Mouse (Mus musculus) cerebellum, adult 2 months (tissue): ENCODE data around the gene Zkscan8. TPM values are rescaled to one million over a fixed set of nuclear protein-coding genes. Genes with fewer than 3 reads are reported as not detected.

Experiments
- DNase-seq, 2 experiments: peaks; one replicate each; pipeline ENCODE4 v3.0.0; 2021
- H3K27ac ChIP-seq: fragments of 200-500 bp; 2 replicates; pipeline ENCODE4 v1.5.1; 2012; ENCODE audit warnings: low read length, control low read depth, inconsistent platforms; ENCODE audit not compliant: insufficient read depth
- H3K27me3 ChIP-seq: fragments of 200-500 bp; 2 replicates; pipeline ENCODE4 v1.6.1; 2012; ENCODE audit warnings: inconsistent platforms, mild to moderate bottlenecking, low read length, moderate library complexity; ENCODE audit not compliant: control insufficient read depth, insufficient read depth
- H3K4me1 ChIP-seq: fragments of 200-500 bp; 2 replicates; pipeline ENCODE4 v1.6.1; 2011; ENCODE audit warnings: low read length; ENCODE audit not compliant: control insufficient read depth, insufficient read depth
- H3K4me3 ChIP-seq: fragments of 200-500 bp; replicated peaks from 2 replicates; pipeline ENCODE3; 2011; ENCODE audit warnings: mild to moderate bottlenecking, low read depth, low read length, control low read depth; ENCODE audit not compliant: insufficient read depth
- CTCF ChIP-seq: fragments of 200-500 bp; IDR thresholded peaks from 2 replicates; pipeline ENCODE4 v1.5.1; 2011; ENCODE audit warnings: low read depth, mild to moderate bottlenecking, control low read depth, low read length, moderate library complexity, borderline replicate concordance; ENCODE audit not compliant: insufficient read depth
- POLR2A ChIP-seq: fragments of 200-500 bp; IDR thresholded peaks from 2 replicates; pipeline ENCODE4 v1.6.1; 2011; ENCODE audit warnings: low read length, control low read depth, borderline replicate concordance; ENCODE audit not compliant: insufficient read depth
- WGBS: fragments of 180-500 bp; shearing (Covaris S2); methylation state at CpG from one replicate; pipeline ENCODE4 v1.1.7; 2018; 5-methylcytosine and 5-hydroxymethylcytosine counted together
- polyA plus RNA-seq: library from polyadenylated mRNA; depleted of rRNA; stranded (reverse); fragments of >200 nt; gene quantifications from 2 replicates; pipeline ENCODE4 v1.2.3, GENCODE M21; 2012; rRNA removed

The Zkscan8 gene
- polyA plus RNA-seq, 1 experiment, result 7.5 TPM

DNA sequence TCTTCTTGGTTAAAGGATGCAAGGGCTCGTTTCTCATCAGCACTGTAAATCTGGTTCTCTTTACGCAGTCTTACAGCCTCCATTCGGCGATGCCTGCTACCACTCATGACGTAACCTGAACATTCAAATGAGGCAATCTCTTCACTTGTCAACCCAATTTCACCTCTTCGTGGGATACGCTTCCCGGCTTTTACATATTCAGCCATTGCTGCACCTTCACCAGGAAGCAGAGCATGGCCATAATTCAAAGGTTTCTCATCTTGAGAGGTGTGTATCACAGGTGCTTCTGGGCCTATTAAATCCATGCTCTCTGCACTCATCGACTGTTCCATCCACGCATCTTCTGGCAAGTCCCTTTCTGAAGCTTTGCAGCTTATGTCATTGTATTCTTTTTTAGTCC, 63.6 kb downstream of the Zkscan8 start:
- Histone ChIP-seq H3K4me3 (no peak overlapping the region), H3K27me3 (no peaks in the 10 kb centered on the region; the same call in 1 of the 2 replicates), H3K4me1 (no peaks in the 10 kb centered on the region), H3K27ac (no peak overlapping the region)
- TF ChIP-seq POLR2A (no peak), CTCF (no peak)
- WGBS, result 90% methylated on average over 10 of the region's 10 CpGs
- no peak for DNase-seq

Other genes starting within 250 kb of the Zkscan8 start
- not detected in 2 replicates for gene Gpx5, start 238.4 kb downstream of the Zkscan8 start, polyA plus RNA-seq
- 0.25 and 0.33 TPM in 2 replicates for gene Gpx6, start 219.0 kb downstream of the Zkscan8 start, polyA plus RNA-seq
- gene Olfr1367, start 184.2 kb downstream of the Zkscan8 start, polyA plus RNA-seq, result not detected in 2 replicates
- 6.5 and 6.7 TPM in 2 replicates for gene Zscan12, start 168.3 kb downstream of the Zkscan8 start, polyA plus RNA-seq
- 45.0 and 47.4 TPM in 2 replicates for gene Zkscan3, start 128.4 kb downstream of the Zkscan8 start, polyA plus RNA-seq
- 2.6 and 2.7 TPM in 2 replicates for gene Pgbd1, start 90.1 kb downstream of the Zkscan8 start, polyA plus RNA-seq
- gene Zscan26, start 77.4 kb downstream of the Zkscan8 start, polyA plus RNA-seq, result 69.3 and 71.9 TPM in 2 replicates
- gene Nkapl, start 62.6 kb downstream of the Zkscan8 start, polyA plus RNA-seq, result 0.44 and 0.54 TPM in 2 replicates
- 3.6 and 4.2 TPM in 2 replicates for gene Zkscan4, start 52.2 kb downstream of the Zkscan8 start, polyA plus RNA-seq
- not detected in 2 replicates for gene Gm10065, start 51.7 kb downstream of the Zkscan8 start, polyA plus RNA-seq
- 1.5 and 1.8 TPM in 2 replicates for gene AK157302, start 35.9 kb downstream of the Zkscan8 start, polyA plus RNA-seq
- 28.3 and 29.8 TPM in 2 replicates for gene Gm11273, start 29.7 kb downstream of the Zkscan8 start, polyA plus RNA-seq
- gene Olfr1366, start 11.7 kb upstream of the Zkscan8 start, polyA plus RNA-seq, result not detected in 2 replicates
- not detected in 2 replicates for gene Olfr1535, start 28.8 kb upstream of the Zkscan8 start, polyA plus RNA-seq
- not detected in 2 replicates for gene Olfr1364, start 50.6 kb upstream of the Zkscan8 start, polyA plus RNA-seq
- gene Olfr1362, start 82.9 kb upstream of the Zkscan8 start, polyA plus RNA-seq, result not detected in 2 replicates
- 0.03 TPM in 1 of 2 replicates, not detected in the other for gene Olfr11, start 111.4 kb upstream of the Zkscan8 start, polyA plus RNA-seq
- not detected in 2 replicates for gene Olfr1361, start 132.3 kb upstream of the Zkscan8 start, polyA plus RNA-seq
- not detected in 2 replicates for gene Olfr1360, start 146.3 kb upstream of the Zkscan8 start, polyA plus RNA-seq
- gene Olfr1359, start 167.0 kb upstream of the Zkscan8 start, polyA plus RNA-seq, result not detected in 2 replicates
- not detected in 2 replicates for gene Hist1h2bl, start 185.0 kb upstream of the Zkscan8 start, polyA plus RNA-seq
- gene Hist1h2ai, start 185.3 kb upstream of the Zkscan8 start, polyA plus RNA-seq, result 0.84 and 1.5 TPM in 2 replicates
- gene Hist1h3h, start 186.5 kb upstream of the Zkscan8 start, polyA plus RNA-seq, result 2.9 TPM in 1 of 2 replicates, not detected in the other
- gene Hist1h2bm, start 190.9 kb upstream of the Zkscan8 start, polyA plus RNA-seq, result not detected in 2 replicates
- gene Hist1h4j, start 203.9 kb upstream of the Zkscan8 start, polyA plus RNA-seq, result 2.4 and 3.6 TPM in 2 replicates
- 16.9 and 17.5 TPM in 2 replicates for gene Hist1h4k, start 219.4 kb upstream of the Zkscan8 start, polyA plus RNA-seq
- gene Hist1h2ak, start 222.7 kb upstream of the Zkscan8 start, polyA plus RNA-seq, result 1.9 and 2.4 TPM in 2 replicates
- gene Hist1h2bn, start 223.0 kb upstream of the Zkscan8 start, polyA plus RNA-seq, result 1.2 and 2.6 TPM in 2 replicates
- 0.27 and 0.41 TPM in 2 replicates for gene Hist1h1b, start 249.5 kb upstream of the Zkscan8 start, polyA plus RNA-seq